Comparison of ENCODE assay signal across 7 mouse cellular contexts in genomic region chr19:36083262-36084225, GRCm38 (mm10). TPM values are rescaled to one million over a fixed set of nuclear protein-coding genes. Genes with fewer than 3 reads are reported as not detected.
DNase-seq lines count a peak whose midpoint lies in the region; ATAC-seq lines count a peak whose summit lies in the region.

TSS of gene Rpp30 (plus strand) at chr19:36083716.

- H3K9me3 ChIP-seq in embryonic facial prominence, embryonic 12.5 days, result no peaks in the 10 kb centered on the region
- H3K9me3 ChIP-seq in limb, embryonic 11.5 days (ENCODE audit: control insufficient read depth, low read length), result no peaks in the 10 kb centered on the region
- H3K9me3 ChIP-seq in midbrain, embryonic 14.5 days (ENCODE audit: control insufficient read depth, low read length), result no peaks in the 10 kb centered on the region

- peak; percentile 82 for DNase-seq in adrenal gland, postnatal 25 days
- DNase-seq in heart, adult 11 months, result peak; percentile 98
- DNase-seq in kidney, adult 18-20 months, result peak; percentile 82
- peak; percentile 87 for DNase-seq in limb, embryonic 11.5 days (ENCODE audit: low spot score)
- peak; percentile 96 for DNase-seq in midbrain, embryonic 14.5 days
- DNase-seq in spleen, adult 18-20 months, result peak; percentile 71 to 74

- H3K4me2 ChIP-seq in embryonic facial prominence, embryonic 12.5 days (replicated peaks), result peak within 1 kb of the TSS; percentile 76
- peak within 1 kb of the TSS; percentile 66 for H3K4me2 ChIP-seq in limb, embryonic 11.5 days (ENCODE audit: low read depth, severe bottlenecking)
- peak within 1 kb of the TSS; percentile 75 for H3K4me2 ChIP-seq in midbrain, embryonic 14.5 days (ENCODE audit: low read length)

- peak; percentile 89 for ATAC-seq in embryonic facial prominence, embryonic 12.5 days (ENCODE audit: insufficient number of reproducible peaks, insufficient read depth, low FRiP score, low TSS enrichment)
- peak; percentile 91 for ATAC-seq in limb, embryonic 11.5 days (ENCODE audit: insufficient number of reproducible peaks, low FRiP score, low TSS enrichment, low read depth)
- peak; percentile 95 for ATAC-seq in midbrain, embryonic 14.5 days (ENCODE audit: low FRiP score, low TSS enrichment)

- H3K4me1 ChIP-seq in embryonic facial prominence, embryonic 12.5 days, result peaks cover 5% of the 10 kb centered on the region
- no peaks in the 10 kb centered on the region for H3K4me1 ChIP-seq in limb, embryonic 11.5 days (ENCODE audit: control insufficient read depth, insufficient read depth, low read length)
- peaks cover 7% of the 10 kb centered on the region for H3K4me1 ChIP-seq in midbrain, embryonic 14.5 days (ENCODE audit: control insufficient read depth, insufficient read depth, low read length)

- H3K36me3 ChIP-seq in embryonic facial prominence, embryonic 12.5 days, result peaks cover 7% of the 10 kb centered on the region; the same call in 1 of the 2 replicates
- H3K36me3 ChIP-seq in limb, embryonic 11.5 days (ENCODE audit: control insufficient read depth, insufficient read depth, low read length), result no peaks in the 10 kb centered on the region
- H3K36me3 ChIP-seq in midbrain, embryonic 14.5 days (ENCODE audit: control insufficient read depth, insufficient read depth, low read length), result peaks cover 8% of the 10 kb centered on the region

- 0 out of 2 replicates have a peak, but pooled peaks cover 3% of the 10 kb centered on the region for H3K27me3 ChIP-seq in embryonic facial prominence, embryonic 12.5 days
- no peaks in the 10 kb centered on the region for H3K27me3 ChIP-seq in limb, embryonic 11.5 days (ENCODE audit: control insufficient read depth, insufficient read depth, low read length)
- H3K27me3 ChIP-seq in midbrain, embryonic 14.5 days (ENCODE audit: control insufficient read depth, insufficient read depth, low read length), result no peaks in the 10 kb centered on the region

- WGBS in embryonic facial prominence, embryonic 12.5 days, result 3% methylated on average over 34 of the region's 34 CpGs
- 3% methylated on average over 34 of the region's 34 CpGs for WGBS in limb, embryonic 11.5 days
- WGBS in midbrain, embryonic 14.5 days, result 2% methylated on average over 34 of the region's 34 CpGs

- H3K27ac ChIP-seq in embryonic facial prominence, embryonic 12.5 days, result peak within 1 kb of the TSS; percentile 65; the same call in 1 of the 2 replicates
- no peak within 1 kb of the TSS for H3K27ac ChIP-seq in limb, embryonic 11.5 days (replicated peaks; ENCODE audit: low read depth, low read length)
- H3K27ac ChIP-seq in midbrain, embryonic 14.5 days (replicated peaks; ENCODE audit: low read depth, low read length), result peak within 1 kb of the TSS; percentile 37; the same call in 1 of the 2 replicates

- peak within 1 kb of the TSS; percentile 73 for H3K4me3 ChIP-seq in embryonic facial prominence, embryonic 12.5 days
- H3K4me3 ChIP-seq in limb, embryonic 11.5 days (ENCODE audit: low read depth, low read length), result peak within 1 kb of the TSS; percentile 62
- H3K4me3 ChIP-seq in midbrain, embryonic 14.5 days (replicated peaks; ENCODE audit: low read depth, low read length), result peak within 1 kb of the TSS; percentile 66

- H3K9ac ChIP-seq in embryonic facial prominence, embryonic 12.5 days, result peak within 1 kb of the TSS; percentile 65
- H3K9ac ChIP-seq in limb, embryonic 11.5 days (ENCODE audit: low read length), result peak within 1 kb of the TSS; percentile 73
- peak within 1 kb of the TSS; percentile 73 for H3K9ac ChIP-seq in midbrain, embryonic 14.5 days (replicated peaks; ENCODE audit: low read length)

RNA-seq across cellular contexts. Expression of gene Rpp30, which starts in this region (rescaled TPM):
- 16.0 and 17.6 TPM in 2 replicates for total RNA-seq in adrenal gland, postnatal 25 days (2021)
- polyA plus RNA-seq in embryonic facial prominence, embryonic 12.5 days (2016; fragmentation: Nextera tagmentation; extraction: Ambion mirVana), result 79.2 and 86.5 TPM in 2 replicates
- polyA plus RNA-seq in limb, embryonic 11.5 days (2014; fragmentation: Nextera tagmentation; extraction: Ambion mirVana), result 88.6 and 102 TPM in 2 replicates
- polyA plus RNA-seq in midbrain, embryonic 14.5 days (2014; fragmentation: Nextera tagmentation; extraction: Ambion mirVana), result 71.7 and 74.3 TPM in 2 replicates
